Mouse (Mus musculus) embryonic facial prominence, embryonic 13.5 days (tissue): Measurements from ENCODE around the gene Mphosph9. TPM values are rescaled to one million over a fixed set of nuclear protein-coding genes. Genes with fewer than 3 reads are reported as not detected.

Source experiments
- ATAC-seq: fragments of 200-750 bp; cut with Nextera tagmentation; 2 replicates; pipeline ENCODE4 v1.8.0; 2017; ENCODE audit warnings: low read depth; ENCODE audit not compliant: insufficient number of reproducible peaks, insufficient read depth, low FRiP score, low TSS enrichment
- H3K27ac ChIP-seq: fragments of 300-500 bp; sonication (generic); 2 replicates; pipeline ENCODE4 v1.5.1; 2015; ENCODE audit warnings: moderate library complexity, mild to moderate bottlenecking, inconsistent platforms
- H3K27me3 ChIP-seq: fragments of 300-500 bp; sonication (generic); 2 replicates; pipeline ENCODE4 v1.6.1; 2015; ENCODE audit warnings: mild to moderate bottlenecking, inconsistent platforms
- H3K36me3 ChIP-seq: fragments of 300-500 bp; sonication (generic); 2 replicates; pipeline ENCODE4 v1.6.1; 2015; ENCODE audit warnings: mild to moderate bottlenecking, inconsistent platforms
- H3K4me1 ChIP-seq: fragments of 300-500 bp; sonication (generic); 2 replicates; pipeline ENCODE4 v1.6.1; 2015; ENCODE audit warnings: inconsistent platforms
- H3K4me2 ChIP-seq: fragments of 300-500 bp; sonication (generic); 2 replicates; pipeline ENCODE4 v1.6.1; 2015; ENCODE audit warnings: moderate library complexity, mild to moderate bottlenecking, inconsistent platforms
- H3K4me3 ChIP-seq: fragments of 300-500 bp; sonication (generic); 2 replicates; pipeline ENCODE4 v1.5.1; 2015; ENCODE audit warnings: mild to moderate bottlenecking, inconsistent platforms
- H3K9ac ChIP-seq: fragments of 300-500 bp; sonication (generic); 2 replicates; pipeline ENCODE4 v1.6.1; 2015; ENCODE audit warnings: mild to moderate bottlenecking, inconsistent platforms
- H3K9me3 ChIP-seq: fragments of 300-500 bp; sonication (generic); 2 replicates; pipeline ENCODE4 v1.6.1; 2016; ENCODE audit warnings: inconsistent platforms
- WGBS: fragments of 180-500 bp; shearing (Covaris S2); methylation state at CpG from one replicate; pipeline ENCODE4 v1.1.7; 2015; ENCODE audit warnings: mixed read lengths; 5-methylcytosine and 5-hydroxymethylcytosine counted together
- polyA plus RNA-seq: library from polyadenylated mRNA; unstranded; fragments of >200 nt; fragmentation: Nextera tagmentation; extraction: Ambion mirVana; gene quantifications from 2 replicates; pipeline ENCODE4 v1.2.1, GENCODE M21; 2015

Mphosph9 gene
- polyA plus RNA-seq, 1 experiment from 2014 or later = 14.0 TPM

DNA sequence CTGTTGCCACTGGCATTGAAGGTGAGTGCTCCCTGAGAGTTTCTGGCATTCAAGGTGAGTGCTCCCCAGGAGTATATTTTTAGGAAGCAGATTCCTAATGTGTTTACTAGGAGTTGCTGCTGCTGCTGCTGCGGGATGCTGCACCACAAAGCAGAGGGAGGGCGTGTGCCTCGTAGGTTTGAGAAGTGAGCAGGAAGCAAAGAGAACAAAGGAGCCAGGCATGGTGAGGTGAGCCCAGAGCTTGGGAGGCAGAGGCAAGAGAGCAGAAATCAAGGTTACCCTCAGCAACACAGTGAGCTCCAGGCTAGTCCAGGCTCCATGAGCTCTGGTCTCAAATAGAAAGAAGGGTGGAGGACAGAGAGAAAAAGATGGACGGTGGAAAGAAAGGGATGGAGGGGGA lies 64.5 kb downstream of the Mphosph9 start:
- H3K27ac ChIP-seq = no peak overlapping the region; the same call in 1 of the 2 replicates
- 70% methylated on average over 4 of the region's 4 CpGs for WGBS
- no peak for ATAC-seq
- no peak overlapping the region for H3K9ac ChIP-seq
- no peak overlapping the region for H3K4me3 ChIP-seq
- peaks cover 66% of the 10 kb centered on the region for H3K36me3 ChIP-seq
- no peaks in the 10 kb centered on the region for H3K4me1 ChIP-seq
- no peak overlapping the region for H3K4me2 ChIP-seq
- no peaks in the 10 kb centered on the region for H3K9me3 ChIP-seq
- no peaks in the 10 kb centered on the region for H3K27me3 ChIP-seq

DNA sequence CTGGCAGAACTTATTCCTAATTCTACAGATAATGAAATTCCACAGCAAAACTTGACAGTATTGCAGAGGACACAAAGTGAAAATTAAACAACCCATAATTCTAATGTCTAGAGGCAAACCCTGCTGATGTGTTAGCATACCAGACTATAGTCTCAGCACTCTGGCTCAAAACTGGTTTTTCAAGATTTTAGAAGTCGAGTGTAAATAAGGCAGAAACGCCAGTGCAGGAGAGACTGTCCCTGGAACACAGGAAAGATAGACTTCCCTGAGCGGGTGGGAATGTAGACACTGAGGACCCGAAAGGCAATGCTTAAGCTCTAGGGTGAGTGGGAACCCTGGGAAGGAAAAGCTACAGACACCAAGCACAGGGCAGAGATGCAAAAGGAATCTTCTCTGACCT lies 65.7 kb downstream of the Mphosph9 start:
- Histone ChIP-seq H3K9ac (no peak overlapping the region), H3K36me3 (peaks cover 74% of the 10 kb centered on the region), H3K27me3 (no peaks in the 10 kb centered on the region), H3K9me3 (no peaks in the 10 kb centered on the region), H3K4me1 (no peaks in the 10 kb centered on the region), H3K27ac (peak overlapping the region; percentile 68), H3K4me3 (no peak overlapping the region), H3K4me2 (no peak overlapping the region)
- WGBS = 74% methylated on average over 4 of the region's 4 CpGs
- ATAC-seq = no peak

DNA sequence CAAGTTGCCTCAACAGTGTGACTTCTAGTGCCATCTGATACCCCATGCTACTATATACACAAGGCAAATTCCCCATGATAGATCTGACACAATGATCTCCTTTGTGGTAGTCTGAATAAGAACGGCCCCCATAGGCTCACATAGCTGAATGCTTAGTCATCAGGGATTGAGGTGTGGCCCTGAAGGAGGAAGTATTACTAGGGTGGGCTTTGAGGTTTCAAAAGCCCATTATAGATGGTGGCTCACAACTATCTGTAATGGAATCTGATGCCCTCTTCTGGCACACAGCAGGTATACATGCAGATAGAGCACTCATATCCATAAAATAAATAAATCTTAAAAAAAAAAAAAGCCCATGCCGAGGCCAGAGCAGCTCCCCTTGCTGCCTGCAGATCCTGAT lies 68.6 kb downstream of the Mphosph9 start:
- H3K4me1 ChIP-seq = no peaks in the 10 kb centered on the region
- no peaks in the 10 kb centered on the region for H3K9me3 ChIP-seq
- H3K27me3 ChIP-seq = no peaks in the 10 kb centered on the region
- H3K4me2 ChIP-seq = no peak overlapping the region
- H3K9ac ChIP-seq = no peak overlapping the region
- no peak for ATAC-seq
- WGBS = 55% methylated on average over 2 of the region's 2 CpGs
- peaks cover 76% of the 10 kb centered on the region for H3K36me3 ChIP-seq
- no peak overlapping the region for H3K27ac ChIP-seq
- H3K4me3 ChIP-seq = no peak overlapping the region

DNA sequence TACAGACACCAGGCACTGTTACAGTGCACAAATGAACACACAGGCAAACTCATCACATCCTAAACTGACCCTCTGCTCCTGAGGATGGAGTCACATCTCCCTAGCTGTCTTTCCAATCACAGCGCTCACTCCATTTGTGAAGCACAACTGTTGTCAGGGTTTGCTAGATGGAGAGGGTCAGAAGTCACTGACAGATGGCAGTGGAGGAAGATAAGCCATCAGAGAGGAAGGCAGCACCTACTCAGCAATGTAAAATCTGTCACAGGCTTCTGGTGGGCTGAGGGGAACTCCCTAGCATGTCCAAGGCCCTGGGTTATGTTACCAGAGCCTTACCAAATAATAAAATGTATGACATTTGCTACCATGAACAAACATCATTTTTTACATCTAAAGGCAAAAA lies 69.7 kb downstream of the Mphosph9 start:
- no peak for ATAC-seq
- H3K36me3 ChIP-seq = peaks cover 82% of the 10 kb centered on the region
- H3K4me3 ChIP-seq = no peak overlapping the region
- no peaks in the 10 kb centered on the region for H3K4me1 ChIP-seq
- no peak overlapping the region for H3K4me2 ChIP-seq
- no peak overlapping the region for H3K27ac ChIP-seq
- H3K9me3 ChIP-seq = no peaks in the 10 kb centered on the region
- 94% methylated on average over 1 of the region's 1 CpGs for WGBS
- H3K27me3 ChIP-seq = no peaks in the 10 kb centered on the region
- no peak overlapping the region for H3K9ac ChIP-seq

DNA sequence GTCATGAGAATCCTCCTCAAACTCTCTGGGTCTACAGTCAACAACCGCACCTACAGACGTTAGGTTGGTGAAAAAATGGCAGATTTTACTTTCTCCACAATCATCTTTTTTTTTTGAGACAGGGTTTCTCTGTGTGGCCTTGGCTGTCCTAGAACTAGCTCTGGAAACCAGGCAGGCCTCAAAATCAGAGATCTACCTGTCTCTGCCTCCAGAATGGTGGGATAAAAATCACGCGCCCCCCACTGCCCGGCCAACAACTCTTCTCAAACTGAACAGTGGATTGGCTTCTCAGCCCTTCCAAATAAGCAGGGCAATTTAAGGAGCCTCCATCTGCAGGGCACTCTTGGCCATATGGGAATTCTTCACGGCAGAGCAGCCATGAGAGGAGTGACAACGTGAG lies 72.6 kb downstream of the Mphosph9 start:
- 90% methylated on average over 7 of the region's 7 CpGs for WGBS
- Histone ChIP-seq H3K4me3 (no peak overlapping the region), H3K27me3 (no peaks in the 10 kb centered on the region)

DNA sequence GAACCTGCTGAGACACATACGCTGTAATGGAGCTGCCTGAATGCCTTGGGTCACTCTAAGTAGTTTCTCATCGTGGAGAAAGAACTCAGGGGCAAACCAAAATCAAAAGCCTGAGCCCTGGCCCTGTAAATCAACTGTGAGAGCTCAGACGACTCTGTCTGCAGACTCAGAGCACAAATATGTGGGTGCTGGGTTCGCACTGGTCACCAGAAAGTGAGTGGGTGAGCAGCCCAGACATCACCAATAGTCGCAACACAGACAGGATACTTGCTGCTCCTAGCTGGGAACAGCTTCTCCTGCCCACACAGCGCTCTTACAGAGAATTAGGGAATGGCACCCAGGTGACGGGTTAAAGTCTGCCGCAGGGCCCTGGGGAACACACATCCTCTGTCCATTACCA lies 74.2 kb downstream of the Mphosph9 start:
- H3K27me3 ChIP-seq = no peaks in the 10 kb centered on the region
- no peaks in the 10 kb centered on the region for H3K9me3 ChIP-seq
- ATAC-seq = no peak
- H3K27ac ChIP-seq = no peak overlapping the region
- no peak overlapping the region for H3K4me2 ChIP-seq
- H3K4me1 ChIP-seq = peaks cover 9% of the 10 kb centered on the region
- no peak overlapping the region for H3K9ac ChIP-seq
- no peak overlapping the region for H3K4me3 ChIP-seq
- peaks cover 42% of the 10 kb centered on the region for H3K36me3 ChIP-seq
- 88% methylated on average over 8 of the region's 8 CpGs for WGBS

More for the DNA sequence above, 72.6 kb downstream of the Mphosph9 start:
- Histone ChIP-seq H3K36me3 (peaks cover 57% of the 10 kb centered on the region), H3K27ac (no peak overlapping the region), H3K4me2 (no peak overlapping the region), H3K4me1 (peaks cover 5% of the 10 kb centered on the region), H3K9ac (no peak overlapping the region), H3K9me3 (no peaks in the 10 kb centered on the region)
- ATAC-seq = no peak

DNA sequence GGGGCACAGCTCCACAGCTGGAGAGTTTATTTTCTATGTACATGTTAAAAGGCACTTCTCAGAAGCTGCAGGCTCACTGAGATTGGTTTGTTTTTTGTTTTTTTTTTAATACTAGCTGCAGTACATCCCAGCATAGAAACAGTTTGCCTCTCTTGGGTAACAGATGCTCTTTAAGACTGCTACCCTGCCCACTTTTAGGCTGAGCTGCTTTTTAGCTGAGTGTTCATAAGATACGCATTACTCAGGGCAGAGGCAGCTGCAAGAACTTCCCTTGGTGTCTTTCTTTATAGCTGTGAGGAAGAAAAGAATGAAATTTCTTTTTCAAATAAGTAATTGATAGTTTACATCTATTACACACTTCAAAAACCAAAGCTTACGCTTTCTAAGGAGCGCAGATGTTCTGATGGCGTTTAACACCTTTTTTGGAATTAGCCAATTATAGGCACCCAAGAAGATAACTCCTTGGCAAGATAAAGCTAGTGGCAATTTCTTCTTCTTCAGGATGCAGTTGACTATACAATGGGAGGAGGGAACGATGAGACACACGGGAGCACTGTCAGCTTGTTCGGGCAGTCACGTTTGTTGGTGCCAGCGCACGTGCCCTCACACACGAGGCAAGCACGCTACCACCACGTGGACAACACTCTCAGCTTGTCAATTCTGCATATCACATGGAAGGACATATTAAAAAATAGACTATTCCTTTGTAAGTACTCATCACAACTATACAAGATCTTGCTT lies 75.0 kb downstream of the Mphosph9 start:
- H3K27me3 ChIP-seq = no peaks in the 10 kb centered on the region
- ATAC-seq = no peak
- H3K9ac ChIP-seq = no peak overlapping the region
- no peak overlapping the region for H3K4me3 ChIP-seq
- no peak overlapping the region for H3K27ac ChIP-seq
- H3K4me1 ChIP-seq = peaks cover 17% of the 10 kb centered on the region
- H3K9me3 ChIP-seq = no peaks in the 10 kb centered on the region
- peaks cover 34% of the 10 kb centered on the region for H3K36me3 ChIP-seq
- H3K4me2 ChIP-seq = no peak overlapping the region
- 91% methylated on average over 13 of the region's 13 CpGs for WGBS

DNA sequence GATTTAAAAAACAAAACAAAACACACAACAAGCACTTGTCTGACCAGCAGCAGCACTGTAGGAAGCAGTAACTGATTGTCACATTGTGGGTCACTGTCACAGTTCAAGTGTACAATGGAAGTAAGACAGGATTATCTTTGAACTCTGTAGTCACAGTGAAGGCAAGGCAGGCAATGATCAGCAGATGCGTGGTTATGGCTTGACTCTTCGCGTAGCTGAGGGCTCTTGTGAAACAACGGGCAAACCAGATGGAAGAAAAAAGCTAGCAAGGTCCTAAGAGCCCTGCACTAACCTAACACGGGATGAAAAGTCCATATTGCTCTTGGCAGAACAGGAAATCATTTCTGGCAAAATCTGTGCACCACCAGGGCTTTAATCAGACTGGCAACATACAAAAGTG lies 76.7 kb downstream of the Mphosph9 start:
- Histone ChIP-seq H3K27me3 (no peaks in the 10 kb centered on the region), H3K4me3 (no peak overlapping the region), H3K9ac (no peak overlapping the region), H3K27ac (no peak overlapping the region), H3K4me1 (peaks cover 18% of the 10 kb centered on the region), H3K4me2 (no peak overlapping the region), H3K36me3 (peaks cover 21% of the 10 kb centered on the region), H3K9me3 (no peaks in the 10 kb centered on the region)
- 80% methylated on average over 5 of the region's 5 CpGs for WGBS
- no peak for ATAC-seq

DNA sequence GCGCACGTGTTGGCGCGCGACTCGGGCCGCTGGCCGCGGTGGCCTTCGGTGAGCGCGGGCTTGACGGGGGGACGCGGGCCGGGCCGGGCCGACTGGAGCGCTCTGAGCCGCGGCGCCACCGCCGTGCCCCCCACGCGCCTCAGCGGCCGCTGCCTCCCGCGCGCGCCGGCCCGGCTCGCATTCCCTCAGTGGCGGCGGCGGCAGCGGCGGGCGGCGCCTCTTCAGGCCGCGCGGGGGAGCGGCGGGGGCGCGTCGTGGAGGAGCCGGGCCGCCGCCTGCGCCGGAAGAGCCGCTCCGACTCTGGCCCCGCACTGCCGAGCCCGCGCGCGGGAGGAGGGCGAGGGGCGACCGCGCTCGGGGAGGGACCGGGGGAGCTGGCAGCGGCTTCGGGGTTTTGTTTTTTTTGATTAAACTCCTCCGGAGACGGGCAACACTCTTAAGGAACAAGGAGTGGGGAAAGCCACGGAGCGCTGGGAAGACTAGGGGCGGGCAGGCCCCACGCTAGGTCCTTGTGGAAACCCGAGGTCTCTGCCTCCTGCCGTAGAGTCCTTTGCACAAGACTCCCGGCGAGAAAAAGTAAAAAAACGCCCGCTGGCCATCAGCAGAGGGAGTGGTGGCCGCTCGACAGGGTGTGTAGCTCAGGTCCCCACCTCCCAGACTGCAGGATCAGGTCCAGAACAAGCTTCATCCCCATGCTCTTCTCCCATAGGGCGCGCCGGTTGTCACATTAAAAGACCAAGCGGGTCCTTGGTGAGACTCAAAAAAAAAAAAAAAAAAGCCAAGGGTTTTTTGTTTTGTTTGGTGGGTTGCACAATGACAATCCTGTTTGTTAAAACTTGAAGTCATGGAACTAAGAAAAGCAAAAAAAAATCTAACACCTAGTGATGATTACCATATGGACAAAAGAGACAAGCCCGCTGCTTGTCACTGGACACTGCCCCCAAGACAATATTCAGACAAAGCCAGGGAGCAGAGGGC lies 77.9 kb downstream of the Mphosph9 start, which contains the start of gene Pitpnm2:
Gene Pitpnm2, minus strand, starts transcription at position 147 of the 978 bp plus-strand sequence.
- ATAC-seq = peak; percentile 57; the same call in 1 of the 2 replicates

DNA sequence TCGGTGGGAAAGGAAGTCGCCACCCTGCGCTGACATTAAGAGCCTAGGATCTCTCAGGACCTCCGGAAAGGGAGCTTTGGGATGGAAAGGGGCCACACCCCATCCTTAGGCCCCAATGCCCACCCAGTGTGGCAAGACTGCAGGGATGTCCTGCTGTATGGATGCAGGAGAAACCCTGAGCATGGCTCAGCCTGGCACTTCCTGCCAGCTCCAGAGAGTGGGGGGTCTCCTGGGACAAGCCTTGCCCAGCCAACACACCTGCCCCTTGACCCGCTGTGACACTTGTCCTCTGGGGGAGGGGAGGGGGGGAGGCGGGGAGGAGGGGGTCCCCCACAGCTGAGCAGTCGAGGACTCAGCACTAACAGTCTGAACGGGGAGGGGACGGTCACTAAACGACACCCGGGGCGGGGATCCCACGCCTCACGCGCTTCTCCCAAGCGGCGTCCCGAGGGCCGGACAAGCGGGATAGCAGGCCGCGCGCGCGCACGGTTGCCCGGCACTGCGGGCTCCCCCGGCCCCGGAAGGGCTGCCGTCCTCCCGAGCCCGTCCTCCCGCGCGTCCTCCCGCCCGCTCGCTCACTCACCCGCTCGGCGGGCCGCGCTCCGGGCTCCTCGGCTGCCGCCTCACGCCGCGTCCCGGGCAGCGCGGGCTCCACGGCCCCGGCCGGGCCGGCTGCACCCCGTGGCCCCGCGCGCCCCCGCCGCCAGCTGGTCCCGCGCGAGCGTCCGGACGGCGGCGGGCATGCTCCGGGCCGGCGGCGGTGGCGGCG lies 78.7 kb downstream of the Mphosph9 start:
- Histone ChIP-seq H3K4me1 (peaks cover 18% of the 10 kb centered on the region), H3K27ac (peak overlapping the region; percentile 72)
- under 1% methylated on average over 76 of the region's 77 CpGs for WGBS

More for the DNA sequence above, 77.9 kb downstream of the Mphosph9 start, which contains the start of gene Pitpnm2:
- peak within 1 kb of the TSS; percentile 87 for H3K9ac ChIP-seq
- no peaks in the 10 kb centered on the region for H3K9me3 ChIP-seq
- H3K4me2 ChIP-seq = peak within 1 kb of the TSS; percentile 85
- H3K27ac ChIP-seq = peak within 1 kb of the TSS; percentile 72
- H3K4me3 ChIP-seq = peak within 1 kb of the TSS; percentile 74
- under 1% methylated on average over 65 of the region's 90 CpGs for WGBS
- peaks cover 25% of the 10 kb centered on the region for H3K36me3 ChIP-seq
- H3K4me1 ChIP-seq = peaks cover 18% of the 10 kb centered on the region
- no peaks in the 10 kb centered on the region for H3K27me3 ChIP-seq

More for the DNA sequence above, 78.7 kb downstream of the Mphosph9 start:
- H3K36me3 ChIP-seq = peaks cover 24% of the 10 kb centered on the region
- no peaks in the 10 kb centered on the region for H3K9me3 ChIP-seq
- ATAC-seq = peak; percentile 40; the same call in 1 of the 2 replicates
- peak overlapping the region; percentile 74 for H3K4me3 ChIP-seq
- no peaks in the 10 kb centered on the region for H3K27me3 ChIP-seq
- H3K9ac ChIP-seq = peak overlapping the region; percentile 87
- peak overlapping the region; percentile 85 for H3K4me2 ChIP-seq
